Mouse (Mus musculus): ENCODE data around the gene Snrpa1.

- no peak for TF ChIP-seq NELFE (IDR thresholded peaks at IDR 0.05; ENCODE audit: low read depth, low read length)
- no peak for TF ChIP-seq TCF12 (IDR thresholded peaks at IDR 0.05; ENCODE audit: low read depth, low read length)
These were observed 48.3 kb upstream of the Snrpa1 start for GRCm38 (mm10) chr7:66010518-66010917.
